Mouse (Mus musculus) forebrain, embryonic 13.5 days (tissue): ENCODE results near the gene Clstn2. TPM values are rescaled to one million over a fixed set of nuclear protein-coding genes. Genes with fewer than 3 reads are reported as not detected.

ENCODE experiments used
- ATAC-seq: fragments of 200-750 bp; cut with Nextera tagmentation; 2 replicates; pipeline ENCODE4 v1.8.0; 2017
- H3K27ac ChIP-seq: fragments of 300-500 bp; sonication (generic); 2 replicates; pipeline ENCODE4 v1.5.1; 2015; ENCODE audit warnings: inconsistent platforms, mild to moderate bottlenecking, moderate library complexity
- H3K27me3 ChIP-seq: fragments of 300-500 bp; sonication (generic); 2 replicates; pipeline ENCODE4 v1.6.1; 2015; ENCODE audit warnings: mild to moderate bottlenecking, inconsistent platforms
- H3K36me3 ChIP-seq: fragments of 300-500 bp; sonication (generic); 2 replicates; pipeline ENCODE4 v1.6.1; 2015; ENCODE audit warnings: mild to moderate bottlenecking, inconsistent platforms; ENCODE audit not compliant: poor library complexity, severe bottlenecking
- H3K4me1 ChIP-seq: fragments of 300-500 bp; sonication (generic); 2 replicates; pipeline ENCODE4 v1.6.1; 2015; ENCODE audit warnings: inconsistent platforms
- H3K4me2 ChIP-seq: fragments of 300-500 bp; sonication (generic); 2 replicates; pipeline ENCODE4 v1.6.1; 2015; ENCODE audit warnings: inconsistent platforms, mild to moderate bottlenecking, moderate library complexity
- H3K4me3 ChIP-seq: fragments of 300-500 bp; sonication (generic); 2 replicates; pipeline ENCODE4 v1.5.1; 2015; ENCODE audit warnings: mild to moderate bottlenecking, inconsistent platforms
- H3K9ac ChIP-seq: fragments of 300-500 bp; sonication (generic); 2 replicates; pipeline ENCODE4 v1.6.1; 2015; ENCODE audit warnings: mild to moderate bottlenecking, inconsistent platforms
- H3K9me3 ChIP-seq: fragments of 300-500 bp; sonication (generic); replicated peaks from 2 replicates; pipeline ENCODE4 v1.6.1; 2016; ENCODE audit warnings: inconsistent platforms
- WGBS: fragments of 180-500 bp; shearing (Covaris S2); methylation state at CpG from one replicate; pipeline ENCODE4 v1.1.7; 2015; 5-methylcytosine and 5-hydroxymethylcytosine counted together
- polyA plus RNA-seq: library from polyadenylated mRNA; unstranded; fragments of >200 nt; fragmentation: Nextera tagmentation; extraction: Ambion mirVana; gene quantifications from 2 replicates; pipeline ENCODE4 v1.2.1, GENCODE M21; 2015

Clstn2 gene
- polyA plus RNA-seq, 1 experiment from 2014 or later = 3.8 TPM

GRCm38 (mm10) chr9:97648409-97648808 lies 384.6 kb downstream of the Clstn2 start:
- 54% methylated on average over 3 of the region's 3 CpGs for WGBS
- H3K9ac ChIP-seq = no peak overlapping the region

DNA sequence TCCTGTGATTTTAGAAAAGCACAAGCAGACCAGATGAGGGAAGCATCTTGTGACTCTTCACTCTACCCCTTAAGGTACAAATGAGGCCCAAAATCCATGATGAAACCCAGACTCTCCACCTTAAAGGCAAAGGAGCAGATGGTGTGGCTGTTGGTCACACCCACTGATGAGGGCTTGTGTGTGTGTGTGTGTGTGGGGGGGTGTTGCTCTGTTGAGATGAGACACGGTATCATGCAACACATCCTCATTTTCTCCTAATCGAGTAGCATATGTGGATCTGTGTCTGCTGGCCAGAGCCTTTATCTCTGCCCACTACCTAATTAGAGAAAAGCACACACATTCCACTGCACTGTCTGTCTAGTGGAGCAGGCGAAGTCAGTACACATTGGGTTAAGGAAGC lies 387.2 kb downstream of the Clstn2 start:
- Histone ChIP-seq H3K27me3 (no peaks in the 10 kb centered on the region), H3K27ac (no peak overlapping the region), H3K9ac (no peak overlapping the region), H3K9me3 (no peaks in the 10 kb centered on the region), H3K4me1 (peaks cover 8% of the 10 kb centered on the region; the same call in 1 of the 2 replicates), H3K4me2 (no peak overlapping the region), H3K36me3 (no peaks in the 10 kb centered on the region), H3K4me3 (no peak overlapping the region)
- no peak for ATAC-seq
- 63% methylated on average over 3 of the region's 3 CpGs for WGBS

More at GRCm38 (mm10) chr9:97648409-97648808, 384.6 kb downstream of the Clstn2 start:
- H3K27ac ChIP-seq = no peak overlapping the region
- no peak overlapping the region for H3K4me3 ChIP-seq
- no peaks in the 10 kb centered on the region for H3K27me3 ChIP-seq
- no peaks in the 10 kb centered on the region for H3K9me3 ChIP-seq
- no peak overlapping the region for H3K4me2 ChIP-seq
- H3K4me1 ChIP-seq = peaks cover 8% of the 10 kb centered on the region; the same call in 1 of the 2 replicates
- ATAC-seq = 0 out of 2 replicates have a peak, but pooled peaks have one; percentile 19
- H3K36me3 ChIP-seq = no peaks in the 10 kb centered on the region

GRCm38 (mm10) chr9:97642396-97642795 lies 390.6 kb downstream of the Clstn2 start:
- Histone ChIP-seq H3K9ac (no peak overlapping the region), H3K4me1 (0 out of 2 replicates have a peak, but pooled peaks cover 3% of the 10 kb centered on the region), H3K27ac (no peak overlapping the region), H3K4me3 (no peak overlapping the region), H3K36me3 (no peaks in the 10 kb centered on the region), H3K9me3 (no peaks in the 10 kb centered on the region), H3K4me2 (no peak overlapping the region), H3K27me3 (no peaks in the 10 kb centered on the region)
- no peak for ATAC-seq
- WGBS = 89% methylated on average over 7 of the region's 7 CpGs

DNA sequence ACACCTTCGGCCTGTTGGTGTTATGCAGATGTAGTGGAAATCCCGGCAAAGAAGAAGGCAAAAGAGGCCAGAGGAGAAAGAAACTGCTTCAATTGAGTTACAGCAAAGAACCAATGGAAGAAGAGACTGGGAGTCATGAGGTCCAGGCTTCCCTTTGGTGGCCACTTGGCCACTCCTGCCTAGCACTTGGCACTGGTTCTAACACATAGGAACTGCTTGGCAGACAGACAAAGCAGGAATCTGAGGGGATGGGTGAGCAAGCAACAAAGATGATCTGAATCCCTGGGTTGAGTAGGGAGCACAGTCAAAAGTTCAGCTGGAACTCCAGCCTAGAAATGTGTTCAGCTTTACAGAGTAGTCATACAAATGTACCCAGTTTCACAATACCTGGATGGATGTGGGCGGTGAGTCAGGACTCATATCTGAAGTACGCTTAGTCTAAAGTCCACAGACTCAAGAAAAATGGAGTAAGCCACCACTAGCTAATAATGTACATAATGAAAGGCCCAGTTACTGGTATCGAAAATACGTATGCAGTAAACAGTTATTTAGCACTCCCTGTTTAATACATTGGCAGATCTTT lies 392.9 kb downstream of the Clstn2 start:
- ATAC-seq = no peak
- H3K9ac ChIP-seq = no peak overlapping the region
- H3K27ac ChIP-seq = no peak overlapping the region
- H3K27me3 ChIP-seq = no peaks in the 10 kb centered on the region
- no peak overlapping the region for H3K4me2 ChIP-seq
- no peak overlapping the region for H3K4me3 ChIP-seq
- H3K36me3 ChIP-seq = no peaks in the 10 kb centered on the region
- no peaks in the 10 kb centered on the region for H3K9me3 ChIP-seq
- WGBS = 90% methylated on average over 6 of the region's 6 CpGs
- H3K4me1 ChIP-seq = no peaks in the 10 kb centered on the region

DNA sequence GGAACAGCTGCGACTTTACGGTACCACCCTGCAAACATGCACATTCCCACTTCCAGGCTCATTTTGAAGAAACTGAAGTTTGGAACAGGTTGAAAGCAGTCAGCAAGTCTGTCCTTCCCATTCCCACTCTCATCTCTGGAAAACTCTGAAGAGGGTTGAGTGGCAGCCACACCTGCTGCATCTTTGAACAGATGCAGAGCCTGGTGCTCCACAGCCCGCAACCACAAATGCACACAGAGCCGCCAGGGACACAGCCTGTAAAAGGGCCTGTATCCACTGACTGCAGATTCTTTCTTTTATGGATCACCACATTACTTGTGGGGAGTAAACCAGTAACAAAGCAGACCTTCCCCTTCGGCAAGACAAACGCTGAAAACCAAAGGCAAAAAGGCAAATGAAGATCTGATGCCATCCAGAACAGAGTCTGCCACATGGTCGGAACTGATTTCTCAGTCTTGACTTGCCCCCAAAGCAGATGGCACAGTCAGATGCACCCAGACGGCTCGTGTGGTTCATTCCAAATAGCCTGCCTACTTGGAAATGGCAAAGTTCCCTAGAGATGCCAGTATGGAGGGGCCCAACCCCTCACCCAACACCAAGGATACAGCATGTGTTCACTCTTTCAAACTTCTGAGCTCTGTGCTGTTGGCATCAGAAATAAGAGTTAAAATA lies 394.2 kb downstream of the Clstn2 start:
- no peak overlapping the region for H3K9ac ChIP-seq
- no peaks in the 10 kb centered on the region for H3K9me3 ChIP-seq
- whole genome bisulfite sequencing = 85% methylated on average over 9 of the region's 9 CpGs
- no peak overlapping the region for H3K27ac ChIP-seq
- H3K27me3 ChIP-seq = no peaks in the 10 kb centered on the region
- ATAC-seq = peak; percentile 76; the same call in 1 of the 2 replicates
- no peak overlapping the region for H3K4me3 ChIP-seq
- H3K4me2 ChIP-seq = no peak overlapping the region
- H3K36me3 ChIP-seq = no peaks in the 10 kb centered on the region
- H3K4me1 ChIP-seq = no peaks in the 10 kb centered on the region

DNA sequence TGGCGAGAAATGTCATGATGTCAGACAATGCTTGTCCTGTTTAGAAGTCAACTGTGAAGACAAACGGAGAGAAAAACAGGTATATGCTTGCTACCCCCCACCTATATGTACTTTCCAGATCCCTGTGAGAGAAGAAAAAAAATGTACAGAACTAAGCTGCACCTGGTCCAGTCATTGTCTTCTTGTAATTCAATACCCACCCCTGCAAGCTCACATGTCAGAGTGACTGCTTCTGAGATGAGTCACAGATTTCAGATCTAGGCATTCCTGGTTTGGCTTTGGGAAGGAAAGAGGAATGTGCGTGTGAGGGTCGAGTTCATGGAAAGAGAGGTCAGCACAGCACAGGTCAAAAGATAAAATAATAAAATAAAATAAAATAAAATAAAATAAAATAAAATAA lies 397.6 kb downstream of the Clstn2 start:
- Histone ChIP-seq H3K9ac (no peak overlapping the region), H3K4me2 (no peak overlapping the region), H3K4me1 (no peaks in the 10 kb centered on the region), H3K27ac (no peak overlapping the region), H3K9me3 (no peaks in the 10 kb centered on the region), H3K27me3 (no peaks in the 10 kb centered on the region), H3K4me3 (no peak overlapping the region), H3K36me3 (no peaks in the 10 kb centered on the region)
- WGBS = 90% methylated on average over 4 of the region's 4 CpGs
- ATAC-seq = no peak

DNA sequence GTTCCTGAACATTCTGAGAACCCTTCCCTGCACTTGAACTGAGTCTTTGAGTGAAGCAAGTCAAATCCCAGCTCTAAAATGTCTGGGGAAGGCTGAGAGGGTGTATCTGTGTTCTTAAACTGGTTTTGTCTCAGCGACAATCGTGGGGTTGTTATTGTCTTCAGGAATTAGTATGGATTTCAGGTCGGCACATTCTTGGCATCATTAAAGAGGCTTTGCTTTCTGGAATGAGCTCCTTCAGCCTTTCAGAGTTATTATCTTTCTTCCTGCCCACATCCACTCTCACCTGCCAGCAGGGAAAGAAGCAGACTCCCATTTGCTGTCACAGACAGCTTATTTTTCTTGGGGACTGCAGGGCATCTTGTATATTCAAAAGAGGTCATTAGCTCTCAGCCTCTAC lies 398.1 kb downstream of the Clstn2 start:
- H3K4me1 ChIP-seq = no peaks in the 10 kb centered on the region
- no peak overlapping the region for H3K9ac ChIP-seq
- whole genome bisulfite sequencing = 63% methylated on average over 3 of the region's 3 CpGs
- H3K9me3 ChIP-seq = no peaks in the 10 kb centered on the region
- no peaks in the 10 kb centered on the region for H3K27me3 ChIP-seq
- ATAC-seq = no peak
- no peak overlapping the region for H3K4me3 ChIP-seq
- no peaks in the 10 kb centered on the region for H3K36me3 ChIP-seq
- H3K4me2 ChIP-seq = no peak overlapping the region
- H3K27ac ChIP-seq = no peak overlapping the region

DNA sequence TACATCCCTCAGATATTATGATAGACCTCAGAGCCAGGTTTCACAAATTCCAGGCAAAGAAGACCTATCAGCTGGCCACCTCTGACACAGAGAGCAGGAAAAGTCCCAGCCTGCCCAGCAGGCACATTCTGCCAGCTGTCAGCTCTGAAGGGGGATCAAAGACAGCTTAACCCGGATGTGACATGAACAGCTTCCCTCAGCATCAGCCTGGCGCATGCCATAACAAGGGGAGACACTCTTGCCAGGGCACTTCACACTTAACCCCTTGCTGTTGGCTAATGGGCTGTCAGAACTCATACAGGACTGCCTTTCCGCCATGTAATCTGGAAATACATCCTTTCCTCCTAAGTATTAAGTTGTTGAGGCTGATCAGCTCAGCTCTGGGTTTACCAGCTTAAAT lies 403.8 kb downstream of the Clstn2 start:
- H3K4me2 ChIP-seq = no peak overlapping the region
- ATAC-seq = no peak
- no peak overlapping the region for H3K4me3 ChIP-seq
- peaks cover 11% of the 10 kb centered on the region; the same call in 1 of the 2 replicates for H3K4me1 ChIP-seq
- WGBS = 59% methylated on average over 3 of the region's 3 CpGs
- no peaks in the 10 kb centered on the region for H3K27me3 ChIP-seq
- H3K27ac ChIP-seq = no peak overlapping the region
- H3K36me3 ChIP-seq = no peaks in the 10 kb centered on the region
- no peak overlapping the region for H3K9ac ChIP-seq
- no peaks in the 10 kb centered on the region for H3K9me3 ChIP-seq

DNA sequence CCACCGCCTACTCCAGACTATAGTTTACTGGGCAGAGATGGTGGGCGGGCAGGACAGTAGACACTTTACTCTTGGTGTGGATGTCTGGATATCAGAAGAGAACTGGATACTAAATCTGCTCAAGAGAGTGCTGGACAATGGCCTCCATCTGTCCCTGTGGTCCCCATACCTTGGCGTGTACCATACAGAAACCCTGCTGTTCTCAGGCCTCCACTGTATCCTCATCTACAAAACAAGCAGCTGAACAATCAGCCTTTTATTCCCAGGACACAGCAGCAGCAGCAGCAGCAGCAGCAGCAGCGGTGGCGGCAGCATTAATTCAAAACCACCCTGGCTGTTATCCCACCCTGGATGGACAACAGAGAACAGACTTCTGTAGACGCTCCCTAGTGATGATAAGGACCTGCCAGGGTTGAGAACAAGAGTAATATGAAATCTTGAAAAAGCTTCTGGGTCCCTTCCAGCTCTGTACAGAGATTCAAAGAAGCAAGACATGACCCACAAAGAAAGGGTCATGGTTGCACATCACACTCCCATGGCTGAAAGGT lies 404.5 kb downstream of the Clstn2 start:
- 43% methylated on average over 6 of the region's 6 CpGs for WGBS
- Histone ChIP-seq H3K27me3 (no peaks in the 10 kb centered on the region), H3K4me1 (peaks cover 11% of the 10 kb centered on the region; the same call in 1 of the 2 replicates), H3K9ac (no peak overlapping the region), H3K27ac (no peak overlapping the region), H3K9me3 (no peaks in the 10 kb centered on the region), H3K36me3 (no peaks in the 10 kb centered on the region), H3K4me3 (no peak overlapping the region), H3K4me2 (no peak overlapping the region)
- peak; percentile 33; the same call in 1 of the 2 replicates for ATAC-seq

DNA sequence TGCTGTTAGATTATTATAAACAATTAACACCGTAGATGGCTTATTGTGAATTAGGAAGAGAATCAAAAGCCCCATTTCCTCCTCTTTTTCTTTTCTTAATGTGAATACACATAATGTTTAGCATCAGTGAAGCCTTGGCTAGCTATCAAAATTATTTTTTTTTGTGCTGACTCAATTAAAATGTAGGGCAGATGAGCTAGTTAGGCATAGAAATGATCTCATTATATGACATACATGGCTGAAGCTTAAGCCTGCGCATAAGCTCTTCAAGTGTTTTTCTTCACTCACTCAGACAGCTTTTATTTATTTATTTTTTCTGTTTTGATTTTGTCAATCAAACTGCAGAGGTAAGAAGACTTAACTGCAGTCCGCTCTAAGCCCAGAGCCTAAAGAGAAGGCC lies 405.1 kb downstream of the Clstn2 start:
- WGBS = 74% methylated on average over 3 of the region's 3 CpGs
- peaks cover 11% of the 10 kb centered on the region; the same call in 1 of the 2 replicates for H3K4me1 ChIP-seq
- no peak overlapping the region for H3K4me2 ChIP-seq
- H3K4me3 ChIP-seq = no peak overlapping the region
- H3K36me3 ChIP-seq = no peaks in the 10 kb centered on the region
- H3K27me3 ChIP-seq = no peaks in the 10 kb centered on the region
- peak; percentile 43; the same call in 1 of the 2 replicates for ATAC-seq
- H3K9me3 ChIP-seq = no peaks in the 10 kb centered on the region
- H3K27ac ChIP-seq = no peak overlapping the region
- no peak overlapping the region for H3K9ac ChIP-seq

- Histone ChIP-seq H3K4me3 (no peak overlapping the region), H3K4me1 (no peaks in the 10 kb centered on the region), H3K36me3 (no peaks in the 10 kb centered on the region), H3K9me3 (no peaks in the 10 kb centered on the region), H3K4me2 (no peak overlapping the region), H3K27me3 (no peaks in the 10 kb centered on the region), H3K9ac (no peak overlapping the region), H3K27ac (no peak overlapping the region)
- WGBS = 74% methylated on average over 7 of the region's 7 CpGs
- ATAC-seq = no peak
Measured at GRCm38 (mm10) chr9:97610566-97610965, 422.4 kb downstream of the Clstn2 start.

DNA sequence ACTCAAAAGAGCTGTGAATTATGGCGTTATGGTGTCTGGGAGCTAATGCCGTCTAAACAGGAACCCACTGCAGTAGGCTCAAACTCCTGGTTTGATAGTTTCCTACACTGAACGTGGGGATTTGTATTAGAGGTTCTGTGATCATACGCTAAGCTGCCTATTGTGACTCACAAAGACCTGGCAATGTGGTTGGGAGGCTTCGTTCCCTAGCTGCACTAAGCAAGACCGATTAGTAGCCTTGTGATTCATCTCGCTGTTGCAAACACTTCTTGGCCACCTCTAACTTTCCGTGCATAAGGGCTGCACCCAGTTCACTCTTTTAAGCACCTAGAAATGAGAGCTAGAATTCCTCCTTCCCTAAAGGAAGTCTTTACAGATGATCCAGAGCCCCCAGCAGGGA lies 429.3 kb downstream of the Clstn2 start:
- Histone ChIP-seq H3K4me1 (0 out of 2 replicates have a peak, but pooled peaks cover 6% of the 10 kb centered on the region), H3K27ac (no peak overlapping the region), H3K4me3 (no peak overlapping the region), H3K36me3 (no peaks in the 10 kb centered on the region), H3K27me3 (no peaks in the 10 kb centered on the region), H3K9ac (no peak overlapping the region), H3K4me2 (no peak overlapping the region), H3K9me3 (no peaks in the 10 kb centered on the region)
- WGBS = 45% methylated on average over 8 of the region's 8 CpGs
- no peak for ATAC-seq
